Mouse (Mus musculus): Measurements from ENCODE around the gene Dhx37.
"Not testable (repeated sequence)": the region's sequence is repeated elsewhere in the genome, so short reads cannot be mapped to it uniquely, and the experiment has no call there.

The Dhx37 gene

DNA sequence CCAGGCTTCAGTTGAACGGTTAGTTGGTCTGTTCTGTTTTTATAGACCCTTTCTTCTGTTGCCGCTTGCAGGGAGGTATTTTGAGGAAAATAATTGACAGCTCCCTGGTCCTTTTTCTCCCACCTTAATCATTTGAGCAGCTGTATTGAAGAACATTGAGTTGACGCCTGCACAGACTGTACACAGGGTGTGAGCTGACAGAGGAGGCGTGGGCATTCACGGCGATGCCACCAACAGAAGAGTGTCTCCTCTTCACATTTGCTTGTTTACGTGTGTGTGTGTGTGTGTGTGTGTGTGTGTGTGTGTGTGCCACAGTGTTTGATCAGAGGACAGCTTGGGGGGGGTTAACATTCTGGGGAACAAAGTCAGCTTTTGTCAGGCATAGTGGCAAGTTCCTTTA lies 12.4 kb upstream of the Dhx37 start:
- DNase-seq, result no peak

GRCm38 (mm10) chr5:125444554-125444953 lies 10.6 kb upstream of the Dhx37 start:
- no peak for DNase-seq

DNA sequence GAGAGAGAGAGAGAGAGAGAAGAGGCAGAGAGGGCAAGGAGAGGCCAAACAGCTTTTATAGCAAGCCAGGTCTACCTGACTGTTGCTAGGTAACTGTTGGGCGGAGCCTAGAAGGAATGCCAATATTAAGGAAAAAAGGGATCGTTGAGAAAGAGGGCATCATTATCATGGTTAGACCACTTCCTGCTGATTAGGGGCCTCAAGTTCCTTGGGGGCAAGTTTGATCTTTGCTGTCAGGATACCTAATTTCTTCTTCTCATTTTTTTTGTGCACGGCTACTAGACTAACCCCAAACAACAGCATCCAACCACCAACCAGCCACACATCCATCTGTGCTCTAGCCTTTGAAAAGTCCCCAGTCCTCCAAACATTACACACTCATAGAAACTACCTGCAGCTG lies 10.0 kb upstream of the Dhx37 start:
- no peak for DNase-seq

GRCm38 (mm10) chr5:125443335-125443734 lies 9.4 kb upstream of the Dhx37 start:
- DNase-seq, result no peak

DNA sequence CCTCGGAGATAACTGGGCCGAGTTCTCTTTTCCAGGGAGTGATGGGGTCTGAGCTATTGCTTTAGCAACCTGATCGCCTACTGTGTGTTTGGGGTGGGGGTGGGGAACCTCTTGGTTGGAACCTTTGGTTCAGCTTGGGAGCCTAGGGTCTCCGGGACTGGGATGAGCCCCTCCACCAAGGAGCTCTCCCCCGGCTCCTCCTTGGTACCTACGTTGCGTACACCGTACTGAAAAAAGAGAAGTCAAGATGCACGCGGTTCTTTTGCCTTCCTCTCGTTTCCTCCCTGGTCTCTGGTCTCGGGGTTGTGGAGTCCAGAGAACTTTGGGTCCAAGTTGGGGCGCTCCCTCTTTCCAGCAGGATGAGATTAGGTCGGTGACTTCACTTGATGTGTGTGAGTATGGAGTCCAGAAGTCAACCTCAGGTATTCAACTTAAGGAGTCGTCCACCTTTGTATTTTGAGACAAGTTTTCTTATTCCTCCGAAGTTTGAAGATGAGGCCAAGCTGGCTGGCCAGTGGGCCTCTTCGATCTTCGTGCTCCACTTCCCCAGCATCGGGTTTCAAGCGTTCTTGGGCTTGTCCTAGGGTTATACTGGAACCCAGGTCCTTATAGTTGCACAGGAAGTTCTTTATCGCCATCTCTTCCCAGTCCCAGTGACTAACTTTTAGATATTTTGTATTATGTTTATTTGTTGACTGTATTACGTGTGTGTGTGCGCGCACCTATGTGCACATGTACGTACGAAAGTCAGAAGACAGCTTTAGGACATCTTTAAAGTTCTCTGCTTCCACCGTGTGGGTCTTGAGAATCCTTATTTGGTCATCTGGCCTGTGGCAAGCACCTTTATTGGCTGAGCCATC lies 8.4 kb upstream of the Dhx37 start:
- DNase-seq, result no peak

GRCm38 (mm10) chr5:125441234-125442114 lies 7.6 kb upstream of the Dhx37 start, which contains the start of gene Bri3bp:
Bri3bp (plus strand) TSS chr5:125441568.
- peak; percentile 55 for DNase-seq

GRCm38 (mm10) chr5:125440583-125441233 lies 6.8 kb upstream of the Dhx37 start:
- DNase-seq, result no peak

- not testable (repeated sequence) for DNase-seq
These were observed 426 bp upstream of the Dhx37 start for GRCm38 (mm10) chr5:125434347-125434746.

DNA sequence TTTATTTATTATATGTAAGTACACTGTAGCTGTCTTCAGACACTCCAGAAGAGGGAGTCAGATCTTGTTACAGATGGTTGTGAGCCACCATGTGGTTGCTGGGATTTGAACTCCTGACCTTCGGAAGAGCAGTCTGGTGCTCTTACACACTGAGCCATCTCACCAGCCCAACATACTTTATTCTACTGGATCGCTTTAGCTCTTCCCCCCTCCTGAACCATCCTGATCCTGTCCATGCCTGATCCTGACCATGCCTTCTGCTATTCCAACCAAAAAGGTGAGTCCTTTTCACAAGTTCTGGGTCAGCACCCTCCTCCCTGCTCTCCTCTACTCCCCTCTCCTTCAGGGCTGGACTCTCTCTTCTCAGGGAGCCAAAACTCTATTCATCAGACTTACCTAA lies 1.6 kb downstream of the Dhx37 start:
- not testable (repeated sequence) for DNase-seq

GRCm38 (mm10) chr5:125426343-125426742 lies 7.6 kb downstream of the Dhx37 start:
- DNase-seq, result no peak

DNA sequence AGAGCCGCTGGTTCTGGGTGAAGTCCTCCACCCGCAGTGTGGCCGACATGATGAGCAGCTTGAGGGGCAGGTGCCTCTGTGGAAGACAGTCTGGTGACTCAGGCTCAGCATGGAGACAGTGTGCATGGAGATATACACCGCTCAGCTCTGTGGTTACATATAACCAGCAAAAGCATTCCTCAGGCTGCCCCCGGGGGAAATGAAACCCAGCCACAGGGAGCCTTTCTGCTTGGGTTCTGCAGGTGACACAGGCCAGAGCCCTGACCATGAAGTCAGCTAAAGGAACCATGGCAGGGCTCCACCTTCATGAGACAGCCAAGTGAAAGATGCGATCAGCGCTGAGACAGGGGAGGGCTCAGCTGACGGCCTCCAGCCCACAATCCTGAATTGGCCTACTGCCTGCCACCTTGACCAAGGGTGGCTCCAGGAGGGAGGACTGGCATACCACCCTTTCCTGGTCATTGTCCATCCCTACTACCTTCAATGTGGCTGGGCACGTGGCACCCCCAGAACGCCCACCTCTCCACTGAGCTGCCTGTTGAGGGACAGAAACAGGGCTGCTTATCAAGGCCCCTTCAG lies 8.1 kb downstream of the Dhx37 start:
- no peak for DNase-seq

DNA sequence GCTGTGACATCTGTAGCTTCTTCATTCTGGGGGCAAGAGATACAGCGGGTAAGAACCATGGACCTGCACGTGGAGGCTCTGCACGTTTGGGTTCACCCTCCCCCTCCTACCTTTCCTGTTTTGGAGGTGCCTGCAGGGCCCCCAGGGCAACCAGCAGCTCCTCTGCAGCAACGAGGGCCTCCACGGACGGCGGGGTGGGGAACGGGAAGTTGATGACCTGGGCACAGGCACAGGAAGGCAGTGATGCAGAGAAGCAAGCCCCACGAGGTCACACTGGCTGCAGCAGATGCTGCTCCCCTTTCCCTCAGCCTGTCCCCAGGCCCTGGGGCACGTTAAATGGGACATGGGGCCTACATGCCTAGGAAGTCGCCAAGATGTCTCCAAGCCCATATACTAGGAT lies 14.8 kb downstream of the Dhx37 start:
- DNase-seq, result no peak

DNA sequence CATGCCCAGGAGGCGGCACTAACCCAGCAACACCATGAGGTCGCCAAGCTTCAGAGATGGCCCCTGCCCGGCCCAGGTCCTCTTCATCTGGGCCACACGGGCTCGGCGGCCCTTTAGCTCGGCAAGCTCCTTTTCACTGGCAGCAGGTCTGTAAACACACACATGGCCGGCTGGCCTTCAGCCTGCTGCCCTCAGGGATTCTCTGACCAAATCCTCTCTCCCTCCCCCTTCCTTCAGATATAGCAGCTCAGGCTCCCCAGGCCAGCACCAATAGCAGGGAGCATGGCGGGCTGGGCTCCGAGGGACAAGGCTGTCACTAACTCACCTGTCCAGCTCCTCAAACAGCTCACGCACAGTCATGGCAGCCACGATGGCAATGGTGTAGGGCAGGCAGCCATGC lies 15.3 kb downstream of the Dhx37 start:
- DNase-seq, result no peak

- DNase-seq, result no peak
These were observed 17.7 kb downstream of the Dhx37 start for GRCm38 (mm10) chr5:125416183-125416582.

DNA sequence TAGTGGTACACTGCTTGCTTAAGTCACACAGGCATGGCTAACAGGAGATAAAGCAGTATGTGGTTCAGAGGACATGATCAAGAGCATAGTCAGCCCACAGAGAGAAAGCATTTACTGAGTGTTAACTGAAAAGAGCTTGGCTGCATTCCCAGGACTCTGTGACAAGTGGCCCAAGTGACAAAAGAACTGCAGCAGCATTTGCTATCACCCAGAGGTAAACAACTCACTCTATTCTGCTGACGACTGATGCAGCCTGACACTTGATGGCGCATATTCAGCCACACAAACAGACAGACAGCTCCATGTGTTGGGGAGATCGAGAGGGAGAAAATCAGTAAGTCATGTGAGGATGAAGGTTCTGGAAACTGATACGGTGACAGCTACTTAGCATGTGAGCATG lies 20.2 kb downstream of the Dhx37 start:
- no peak for DNase-seq

- not testable (repeated sequence) for DNase-seq
These were observed 21.4 kb downstream of the Dhx37 start for GRCm38 (mm10) chr5:125412536-125412935.

DNA sequence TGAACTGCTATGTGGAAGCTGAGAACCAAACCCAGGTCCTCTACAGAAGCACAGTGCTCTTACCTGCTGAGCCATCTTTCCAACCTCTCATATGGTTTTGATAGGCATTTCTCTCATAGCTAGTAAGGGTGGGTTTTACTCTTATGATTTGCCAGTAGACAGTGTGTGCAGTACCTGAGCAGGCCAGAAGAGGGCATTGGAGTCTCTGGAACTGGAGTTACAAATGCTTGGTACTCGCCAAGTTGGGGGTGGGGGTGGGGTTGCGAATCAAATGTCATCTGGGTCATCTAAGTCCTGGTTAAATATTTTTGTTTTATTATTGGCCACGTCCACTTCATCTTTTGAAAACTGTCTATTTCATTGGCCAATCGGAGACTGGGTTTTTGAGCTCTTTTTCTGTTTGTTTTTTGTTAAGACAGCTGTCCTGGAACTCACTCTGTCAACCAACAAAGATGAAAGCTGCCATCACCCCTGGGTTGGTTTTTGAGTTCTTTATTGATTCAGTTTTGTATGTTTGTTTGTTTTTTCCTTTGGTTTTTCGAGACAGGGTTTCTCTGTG lies 21.9 kb downstream of the Dhx37 start:
- no peak for DNase-seq

DNA sequence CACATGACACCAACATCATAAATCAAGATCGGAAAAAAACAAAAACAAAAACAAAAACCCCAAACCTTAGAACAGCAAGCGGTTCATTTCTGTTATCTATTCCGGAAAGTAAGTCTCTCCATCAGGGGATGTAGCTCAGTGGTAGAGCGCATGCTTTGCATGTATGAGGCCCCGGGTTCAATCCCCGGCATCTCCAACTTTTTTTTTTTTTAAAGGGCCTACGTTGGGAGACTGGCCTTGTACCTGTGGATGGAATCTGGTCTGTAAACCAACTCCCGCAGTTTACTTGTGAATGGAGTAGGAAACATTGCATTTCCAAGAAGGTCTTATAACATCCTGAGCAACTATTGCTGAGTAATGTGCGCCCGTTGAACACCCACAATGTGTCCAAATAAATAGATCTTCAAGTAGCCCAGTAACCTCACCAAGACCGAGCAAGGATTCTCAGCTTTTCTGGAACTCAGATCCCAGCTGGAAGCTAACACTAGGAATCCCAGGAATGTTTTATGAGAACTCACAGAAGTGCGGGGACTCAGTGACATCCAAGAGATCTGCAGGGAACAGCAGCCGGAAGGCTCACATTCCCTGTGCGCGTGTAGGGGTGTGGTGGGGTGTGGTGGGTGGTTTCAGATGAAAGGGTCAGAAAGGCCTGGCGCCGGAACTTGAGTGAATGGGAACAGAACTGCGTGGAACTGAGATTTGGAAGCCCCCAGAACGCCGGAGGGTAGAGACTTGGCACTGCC lies 24.4 kb downstream of the Dhx37 start:
- peak; percentile 33 for DNase-seq

- peak; percentile 81 for DNase-seq
These were observed 25.1 kb downstream of the Dhx37 start for GRCm38 (mm10) chr5:125408842-125409241.

GRCm38 (mm10) chr5:125407910-125408575 lies 25.9 kb downstream of the Dhx37 start:
- DNase-seq, result no peak

Measured in right cerebral cortex, postnatal 25 days (tissue).